Mouse (Mus musculus) ES-Bruce4 (cell line): Measurements from ENCODE around the gene Slc26a8. TPM values are rescaled to one million over a fixed set of nuclear protein-coding genes. Genes with fewer than 3 reads are reported as not detected.

Experiments used
- H3K27ac ChIP-seq: 2 replicates; pipeline ENCODE4 v1.5.1; 2012; ENCODE audit warnings: low read length, inconsistent platforms; ENCODE audit not compliant: insufficient read depth
- H3K27me3 ChIP-seq: 2 replicates; pipeline ENCODE4 v1.6.1; 2012; ENCODE audit warnings: mild to moderate bottlenecking, low read length, inconsistent platforms; ENCODE audit not compliant: control insufficient read depth, poor library complexity, insufficient read depth, severe bottlenecking
- H3K36me3 ChIP-seq: 2 replicates; pipeline ENCODE4 v1.6.1; 2012; ENCODE audit warnings: inconsistent platforms, mild to moderate bottlenecking, low read length, moderate library complexity; ENCODE audit not compliant: control insufficient read depth, poor library complexity, insufficient read depth, severe bottlenecking
- H3K4me1 ChIP-seq: one replicate; pipeline ENCODE4 v1.8.1; 2011; ENCODE audit warnings: low read length; ENCODE audit not compliant: control insufficient read depth, insufficient read depth
- H3K4me3 ChIP-seq: 2 replicates; pipeline ENCODE4 v1.5.1; 2011; ENCODE audit warnings: low read depth, mild to moderate bottlenecking, low read length
- H3K9ac ChIP-seq: 2 replicates; pipeline ENCODE4 v1.6.1; 2012; ENCODE audit warnings: low read depth, mild to moderate bottlenecking, inconsistent platforms; ENCODE audit not compliant: poor library complexity, severe bottlenecking
- H3K9me3 ChIP-seq: replicated peaks from 2 replicates; pipeline ENCODE4 v1.6.1; 2012; ENCODE audit warnings: mild to moderate bottlenecking, low read length, inconsistent platforms; ENCODE audit not compliant: control insufficient read depth, poor library complexity, insufficient read depth, severe bottlenecking
- CTCF ChIP-seq: IDR thresholded peaks from one replicate; pipeline ENCODE4 v1.8.1; 2011; ENCODE audit warnings: low read depth, low read length
- EP300 ChIP-seq: IDR thresholded peaks from 2 replicates; pipeline ENCODE4 v1.6.1; 2011; ENCODE audit warnings: low read depth, low read length; ENCODE audit not compliant: insufficient read depth
- POLR2A ChIP-seq: IDR thresholded peaks from one replicate; pipeline ENCODE4 v1.8.1; 2011; ENCODE audit warnings: low read length; ENCODE audit not compliant: insufficient read depth
- polyA plus RNA-seq: library from polyadenylated mRNA; stranded (reverse); fragments of >200 nt; gene quantifications from 2 replicates; pipeline ENCODE4 v1.2.4, GENCODE M21; 2011; ENCODE audit warnings: low read depth; ENCODE audit not compliant: missing spikeins, insufficient read depth, insufficient read length

Slc26a8 gene
- polyA plus RNA-seq, 1 experiment, result 2.3 TPM

GRCm38 (mm10) chr17:28710291-28710688 is 20.3 kb upstream of the Slc26a8 start:
- Histone ChIP-seq H3K27ac (no peak overlapping the region), H3K27me3 (no peaks in the 10 kb centered on the region), H3K9ac (no peak overlapping the region), H3K4me1 (no peaks in the 10 kb centered on the region), H3K36me3 (peaks cover 10% of the 10 kb centered on the region; the same call in 1 of the 2 replicates), H3K9me3 (no peaks in the 10 kb centered on the region), H3K4me3 (no peak overlapping the region)
- TF ChIP-seq POLR2A, result no peak
- no peak for TF ChIP-seq CTCF
- no peak for TF ChIP-seq EP300

- Histone ChIP-seq H3K9ac (no peak overlapping the region), H3K9me3 (no peaks in the 10 kb centered on the region), H3K27me3 (no peaks in the 10 kb centered on the region), H3K4me3 (no peak overlapping the region), H3K27ac (no peak overlapping the region), H3K4me1 (no peaks in the 10 kb centered on the region), H3K36me3 (0 out of 2 replicates have a peak, but pooled peaks cover 6% of the 10 kb centered on the region)
- TF ChIP-seq POLR2A, result no peak
- no peak for TF ChIP-seq EP300
- TF ChIP-seq CTCF, result no peak
Measured at GRCm38 (mm10) chr17:28709552-28710290, 19.7 kb upstream of the Slc26a8 start.

DNA sequence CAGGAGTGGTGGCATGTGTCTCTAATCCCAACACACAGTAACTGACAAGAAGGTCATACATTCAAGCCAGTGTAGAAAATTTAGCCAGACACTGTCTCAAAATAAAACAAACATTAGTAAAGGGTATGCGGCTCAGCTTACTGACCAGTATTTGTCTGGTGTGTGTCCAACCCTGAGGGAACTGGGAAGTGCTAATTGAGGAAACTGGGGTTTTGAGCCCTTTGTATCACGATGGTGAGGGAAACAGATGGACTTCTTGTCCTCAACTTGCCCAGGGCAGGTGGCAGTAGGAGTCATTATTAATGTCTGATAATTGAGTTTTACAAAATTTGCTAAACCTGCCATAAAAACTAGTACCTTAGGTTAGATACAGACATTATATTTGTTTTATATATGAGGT is 19.0 kb upstream of the Slc26a8 start:
- H3K27me3 ChIP-seq, result no peaks in the 10 kb centered on the region
- H3K4me3 ChIP-seq, result no peak overlapping the region
- no peak overlapping the region for H3K9ac ChIP-seq
- H3K27ac ChIP-seq, result no peak overlapping the region
- TF ChIP-seq POLR2A (no peak), EP300 (no peak), CTCF (no peak)
- H3K9me3 ChIP-seq, result no peaks in the 10 kb centered on the region
- no peaks in the 10 kb centered on the region for H3K4me1 ChIP-seq
- no peaks in the 10 kb centered on the region for H3K36me3 ChIP-seq

GRCm38 (mm10) chr17:28707816-28708215 is 17.8 kb upstream of the Slc26a8 start:
- no peaks in the 10 kb centered on the region for H3K4me1 ChIP-seq
- H3K4me3 ChIP-seq, result no peak overlapping the region
- TF ChIP-seq EP300, result no peak
- H3K27me3 ChIP-seq, result no peaks in the 10 kb centered on the region
- H3K9ac ChIP-seq, result no peak overlapping the region
- no peaks in the 10 kb centered on the region for H3K36me3 ChIP-seq
- H3K9me3 ChIP-seq, result no peaks in the 10 kb centered on the region
- H3K27ac ChIP-seq, result no peak overlapping the region

DNA sequence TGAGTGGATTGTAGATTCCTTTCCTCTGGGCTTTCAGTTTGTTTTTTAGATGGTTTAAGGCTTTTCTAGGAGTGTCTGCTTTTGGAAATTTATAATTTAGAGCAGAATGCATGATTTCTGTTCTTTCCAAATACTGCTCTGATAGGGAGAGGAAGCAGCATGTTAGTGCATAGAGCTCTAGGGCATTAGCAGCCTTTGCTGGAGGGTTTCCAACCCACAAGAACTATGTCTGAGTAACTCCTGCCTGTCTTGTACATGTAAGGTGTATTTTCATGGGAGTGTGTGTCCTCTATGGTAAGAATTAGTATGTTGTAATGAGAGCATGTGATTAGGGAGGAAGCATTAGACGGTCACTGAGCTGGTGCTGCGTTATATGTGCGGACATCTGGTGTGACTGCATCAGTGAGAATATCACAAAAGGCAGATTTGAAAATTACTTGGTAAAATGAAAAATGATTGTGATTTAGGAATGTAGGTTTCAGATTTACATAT is 17.1 kb upstream of the Slc26a8 start:
- Histone ChIP-seq H3K27ac (no peak overlapping the region), H3K9ac (no peak overlapping the region), H3K4me1 (no peaks in the 10 kb centered on the region), H3K36me3 (no peaks in the 10 kb centered on the region), H3K4me3 (no peak overlapping the region), H3K9me3 (no peaks in the 10 kb centered on the region), H3K27me3 (no peaks in the 10 kb centered on the region)
- no peak for TF ChIP-seq CTCF

- H3K4me3 ChIP-seq, result no peak overlapping the region
- no peaks in the 10 kb centered on the region for H3K27me3 ChIP-seq
- H3K9me3 ChIP-seq, result no peaks in the 10 kb centered on the region
- no peaks in the 10 kb centered on the region for H3K36me3 ChIP-seq
- H3K4me1 ChIP-seq, result no peaks in the 10 kb centered on the region
- no peak overlapping the region for H3K27ac ChIP-seq
- TF ChIP-seq CTCF (no peak), POLR2A (no peak), EP300 (no peak)
- no peak overlapping the region for H3K9ac ChIP-seq
Measured at GRCm38 (mm10) chr17:28706697-28707096, 16.7 kb upstream of the Slc26a8 start.
